Mouse (Mus musculus) embryonic fibroblast, embryonic 13.5 days (primary cell): ENCODE data around the gene Zfhx3.

Experiments used
- CTCF ChIP-seq: IDR thresholded peaks from 2 replicates; pipeline ENCODE4 v1.5.1; 2011; ENCODE audit warnings: mild to moderate bottlenecking, control low read depth, low read length, moderate library complexity, borderline replicate concordance; ENCODE audit not compliant: insufficient read depth
- POLR2A ChIP-seq: IDR thresholded peaks from 2 replicates; pipeline ENCODE4 v1.6.1; 2011; ENCODE audit warnings: low read depth, mild to moderate bottlenecking, control low read depth, low read length, moderate library complexity

DNA sequence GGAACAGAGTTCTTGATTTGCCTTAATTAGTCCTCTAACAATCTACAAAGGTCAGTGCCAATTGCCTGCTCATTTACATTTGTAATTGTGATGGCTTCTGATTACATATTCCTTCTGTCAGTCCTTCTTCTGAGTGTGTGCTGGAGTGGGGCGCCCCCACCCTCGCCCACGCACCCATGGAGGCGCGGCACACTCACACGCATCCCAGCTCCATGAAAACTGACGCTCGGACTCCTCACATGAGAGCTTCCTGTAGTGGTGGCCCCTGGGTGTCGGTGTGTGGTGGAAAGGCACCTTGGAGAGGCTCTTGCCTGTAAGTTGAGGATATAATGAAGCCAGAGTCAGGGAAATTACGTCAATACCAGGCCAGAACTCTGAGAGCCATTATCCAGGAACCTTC, 921.0 kb downstream of the Zfhx3 start:
- TF ChIP-seq CTCF (no peak), POLR2A (no peak)
